Mouse (Mus musculus) megakaryocyte, embryonic 14.5 days (primary cell): Measurements from ENCODE around the gene Phf14.

Experiments
- FLI1 ChIP-seq: IDR thresholded peaks from 2 replicates; pipeline ENCODE4 v1.6.1; 2012; ENCODE audit warnings: low read length, inconsistent platforms, mixed read lengths
- GATA1 ChIP-seq: IDR thresholded peaks from 3 replicates; pipeline ENCODE4 v1.6.1; 2012; ENCODE audit warnings: mixed read lengths, low read length, inconsistent platforms, borderline replicate concordance

DNA sequence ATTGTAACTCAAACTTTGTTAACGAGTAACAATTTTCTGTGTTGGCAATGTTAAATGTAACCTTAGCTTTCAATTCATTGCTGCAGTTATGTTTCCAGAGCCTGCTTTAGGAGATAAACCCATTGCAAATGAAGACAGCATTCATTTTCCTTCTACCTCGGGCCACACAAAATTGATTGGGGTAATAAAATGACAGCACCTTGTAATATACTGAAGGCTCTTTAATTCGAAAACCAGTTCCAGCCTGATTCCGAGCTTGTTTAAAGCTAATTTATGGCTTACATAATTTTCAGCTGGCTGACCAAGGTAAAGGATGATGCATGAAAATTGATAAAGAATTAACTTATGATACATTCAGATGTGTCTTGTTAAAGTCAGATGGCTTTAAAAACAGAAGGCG is 151.1 kb downstream of the Phf14 start:
- TF ChIP-seq GATA1 (no peak), FLI1 (no peak)
